Mouse (Mus musculus) cerebellum, adult 2 months (tissue): Measurements from ENCODE around the gene Vcp.

Experiments used
- CTCF ChIP-seq: fragments of 200-500 bp; IDR thresholded peaks from 2 replicates; pipeline ENCODE4 v1.5.1; 2011; ENCODE audit warnings: low read depth, mild to moderate bottlenecking, control low read depth, low read length, moderate library complexity, borderline replicate concordance; ENCODE audit not compliant: insufficient read depth
- POLR2A ChIP-seq: fragments of 200-500 bp; IDR thresholded peaks from 2 replicates; pipeline ENCODE4 v1.6.1; 2011; ENCODE audit warnings: low read length, control low read depth, borderline replicate concordance; ENCODE audit not compliant: insufficient read depth

- TF ChIP-seq CTCF (no peak), POLR2A (no peak)
Observed at GRCm38 (mm10) chr4:43019641-43020465, 19.5 kb upstream of the Vcp start.
